Mouse (Mus musculus) lung, embryonic 15.5 days (tissue): Measurements from ENCODE around the gene Arhgap19. TPM values are rescaled to one million over a fixed set of nuclear protein-coding genes. Genes with fewer than 3 reads are reported as not detected.

Experiments used
- ATAC-seq: fragments of 200-750 bp; cut with Nextera tagmentation; 2 replicates; pipeline ENCODE4 v1.8.0; 2017; ENCODE audit warnings: moderate number of reproducible peaks, borderline replicate concordance; ENCODE audit not compliant: low FRiP score, low TSS enrichment; ENCODE audit errors: extremely low read depth
- H3K27ac ChIP-seq: fragments of 300-500 bp; sonication (generic); 2 replicates; pipeline ENCODE4 v1.5.1; 2015; ENCODE audit warnings: moderate library complexity, mild to moderate bottlenecking, inconsistent platforms
- H3K27me3 ChIP-seq: fragments of 300-500 bp; sonication (generic); 2 replicates; pipeline ENCODE4 v1.6.1; 2015; ENCODE audit warnings: inconsistent platforms
- H3K36me3 ChIP-seq: fragments of 300-500 bp; sonication (generic); 2 replicates; pipeline ENCODE4 v1.6.1; 2015; ENCODE audit warnings: inconsistent platforms
- H3K4me1 ChIP-seq: fragments of 300-500 bp; sonication (generic); 2 replicates; pipeline ENCODE4 v1.6.1; 2015; ENCODE audit warnings: inconsistent platforms
- H3K4me2 ChIP-seq: fragments of 300-500 bp; sonication (generic); 2 replicates; pipeline ENCODE4 v1.6.1; 2015; ENCODE audit warnings: inconsistent platforms, mild to moderate bottlenecking, moderate library complexity
- H3K4me3 ChIP-seq: fragments of 300-500 bp; sonication (generic); 2 replicates; pipeline ENCODE4 v1.5.1; 2015; ENCODE audit warnings: mild to moderate bottlenecking, inconsistent platforms
- H3K9ac ChIP-seq: fragments of 300-500 bp; sonication (generic); 2 replicates; pipeline ENCODE4 v1.6.1; 2015; ENCODE audit warnings: inconsistent platforms
- H3K9me3 ChIP-seq: fragments of 300-500 bp; sonication (generic); 2 replicates; pipeline ENCODE4 v1.6.1; 2016; ENCODE audit warnings: inconsistent platforms
- WGBS: fragments of 180-500 bp; shearing (Covaris S2); methylation state at CpG from one replicate; pipeline ENCODE4 v1.1.7; 2015; 5-methylcytosine and 5-hydroxymethylcytosine counted together
- polyA plus RNA-seq: library from polyadenylated mRNA; unstranded; fragments of >200 nt; fragmentation: Nextera tagmentation; extraction: Ambion mirVana; gene quantifications from 2 replicates; pipeline ENCODE4 v1.2.1, GENCODE M21; 2015

Arhgap19 gene
- polyA plus RNA-seq, 1 experiment from 2014 or later, result 30.8 TPM

DNA sequence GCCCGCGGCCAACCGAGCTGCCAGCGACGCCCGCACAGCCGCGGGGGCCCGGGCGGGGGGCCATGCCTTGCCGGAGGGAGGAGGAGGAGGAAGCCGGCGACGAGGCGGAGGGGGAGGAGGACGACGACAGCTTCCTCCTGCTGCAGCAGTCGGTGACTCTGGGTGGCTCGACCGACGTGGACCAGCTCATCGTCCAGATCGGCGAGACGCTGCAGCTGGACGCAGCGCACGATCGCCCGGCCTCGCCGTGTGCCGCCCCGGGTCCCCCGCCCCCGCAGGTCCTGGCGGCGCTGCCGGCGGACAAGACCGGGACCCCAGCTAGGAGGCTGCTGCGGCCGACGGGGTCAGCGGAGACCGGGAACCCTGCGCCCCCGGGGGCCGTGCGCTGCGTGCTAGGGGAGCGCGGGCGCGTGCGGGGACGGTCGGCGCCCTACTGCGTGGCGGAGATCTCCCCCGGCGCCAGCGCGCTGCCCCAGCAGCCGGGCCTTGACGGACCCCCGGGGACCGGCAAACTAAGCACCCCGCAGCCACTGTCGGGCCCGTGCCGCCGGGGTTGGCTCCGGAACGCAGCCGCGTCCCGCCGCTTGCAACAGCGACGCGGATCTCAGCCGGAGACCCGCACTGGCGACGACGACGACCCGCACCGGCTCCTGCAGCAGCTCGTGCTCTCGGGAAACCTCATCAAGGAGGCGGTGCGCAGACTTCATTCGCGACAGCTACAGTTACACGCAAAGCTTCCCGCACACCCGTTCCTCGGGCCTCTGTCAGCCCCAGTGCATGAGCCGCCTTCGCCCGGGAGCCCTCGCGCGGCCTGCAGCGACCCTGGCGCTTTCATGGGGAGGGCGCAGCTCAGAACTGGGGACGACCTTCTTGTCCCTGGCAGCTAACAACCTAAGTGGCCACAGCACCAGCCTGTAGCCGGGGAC, 28.5 kb upstream of the Arhgap19 start:
- ATAC-seq, result peak; percentile 79
- Histone ChIP-seq H3K27me3 (peaks cover 37% of the 10 kb centered on the region), H3K36me3 (no peaks in the 10 kb centered on the region), H3K4me2 (peak overlapping the region; percentile 99), H3K9ac (peak overlapping the region; percentile 55), H3K4me3 (peak overlapping the region; percentile 68), H3K4me1 (peaks cover 19% of the 10 kb centered on the region), H3K9me3 (no peaks in the 10 kb centered on the region), H3K27ac (peak overlapping the region; percentile 90)
- under 1% methylated on average over 112 of the region's 112 CpGs for WGBS

DNA sequence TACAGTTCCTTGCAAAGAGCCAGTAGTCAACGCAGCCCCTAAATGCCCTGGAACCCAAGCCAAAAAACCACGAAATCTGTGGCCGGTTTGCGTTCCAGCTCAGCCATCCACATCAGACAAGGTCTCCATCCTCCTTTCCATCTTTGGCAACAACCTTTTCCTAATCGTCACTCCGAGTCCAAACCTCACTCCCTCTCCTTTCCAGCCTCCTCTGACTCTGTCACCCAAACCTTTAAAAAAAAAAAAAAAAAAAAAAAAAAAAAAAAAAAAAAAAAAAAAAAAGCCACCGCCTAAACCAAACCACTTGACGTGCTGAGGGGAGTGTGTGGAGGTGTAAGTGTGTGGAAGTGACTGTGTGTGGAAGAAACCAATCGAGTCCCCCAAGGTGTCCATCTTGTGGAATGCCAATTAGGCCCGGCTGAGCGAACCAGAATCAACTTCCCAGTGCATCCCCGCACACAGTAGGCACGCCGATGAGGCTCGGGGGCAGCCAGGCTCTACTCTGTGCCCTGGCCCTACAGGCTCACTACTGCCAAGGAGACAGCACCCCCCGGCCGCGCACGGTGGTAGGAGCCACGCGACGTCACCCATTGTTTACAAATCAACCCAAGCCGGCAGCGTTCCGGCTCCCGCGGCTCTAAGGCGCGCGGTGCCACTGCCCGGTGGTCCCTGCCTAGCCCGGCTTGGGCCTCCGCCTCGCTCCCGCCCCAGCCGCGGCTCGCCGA, 27.7 kb upstream of the Arhgap19 start, which contains the start of gene Frat1:
Frat1 (plus strand) TSS at position 590 of the 725 bp plus-strand sequence.
- WGBS, result under 1% methylated on average over 39 of the region's 39 CpGs
- no peaks in the 10 kb centered on the region for H3K9me3 ChIP-seq
- peak; percentile 91 for ATAC-seq

GRCm38 (mm10) chr19:41828941-41829340, 27.1 kb upstream of the Arhgap19 start:
- H3K9ac ChIP-seq, result no peak overlapping the region
- peaks cover 19% of the 10 kb centered on the region for H3K4me1 ChIP-seq
- WGBS, result 52% methylated on average over 3 of the region's 3 CpGs
- H3K36me3 ChIP-seq, result no peaks in the 10 kb centered on the region
- no peak for ATAC-seq
- peak overlapping the region; percentile 99 for H3K4me2 ChIP-seq
- no peak overlapping the region for H3K27ac ChIP-seq
- H3K4me3 ChIP-seq, result peak overlapping the region; percentile 68; the same call in 1 of the 2 replicates
- peaks cover 32% of the 10 kb centered on the region for H3K27me3 ChIP-seq
- no peaks in the 10 kb centered on the region for H3K9me3 ChIP-seq

More for the DNA sequence above, 27.7 kb upstream of the Arhgap19 start, which contains the start of gene Frat1:
- Histone ChIP-seq H3K4me3 (peak within 1 kb of the TSS; percentile 68), H3K4me1 (peaks cover 19% of the 10 kb centered on the region), H3K4me2 (peak within 1 kb of the TSS; percentile 99), H3K36me3 (no peaks in the 10 kb centered on the region), H3K9ac (peak within 1 kb of the TSS; percentile 55), H3K27ac (peak within 1 kb of the TSS; percentile 90), H3K27me3 (peaks cover 32% of the 10 kb centered on the region)

DNA sequence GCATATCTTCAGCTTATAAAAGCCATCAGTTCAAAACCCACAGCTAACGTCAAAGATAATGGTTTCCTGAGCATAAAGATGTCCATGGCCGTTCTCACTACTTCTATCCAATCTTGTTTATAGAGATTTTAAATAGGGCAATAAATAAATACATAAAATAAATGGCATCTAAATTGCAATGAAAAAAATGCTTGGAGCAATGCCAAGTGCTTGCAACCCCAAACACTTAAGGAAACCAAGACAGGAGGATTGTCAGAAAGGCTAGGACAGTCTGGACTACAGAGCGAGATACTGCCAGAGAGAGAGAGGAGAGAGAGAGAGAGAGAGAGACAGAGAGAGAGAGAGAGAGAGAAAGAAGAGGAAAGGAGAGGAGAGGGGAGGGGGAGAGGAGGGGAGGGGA, 24.7 kb upstream of the Arhgap19 start:
- no peak overlapping the region for H3K4me2 ChIP-seq
- no peak for ATAC-seq
- peaks cover 13% of the 10 kb centered on the region for H3K27me3 ChIP-seq
- 54% methylated on average over 3 of the region's 3 CpGs for WGBS
- no peak overlapping the region for H3K27ac ChIP-seq
- no peaks in the 10 kb centered on the region for H3K36me3 ChIP-seq
- no peak overlapping the region for H3K9ac ChIP-seq
- peaks cover 14% of the 10 kb centered on the region for H3K4me1 ChIP-seq
- H3K4me3 ChIP-seq, result no peak overlapping the region
- H3K9me3 ChIP-seq, result no peaks in the 10 kb centered on the region

GRCm38 (mm10) chr19:41824950-41825349, 23.1 kb upstream of the Arhgap19 start:
- no peak overlapping the region for H3K27ac ChIP-seq
- H3K9me3 ChIP-seq, result no peaks in the 10 kb centered on the region
- H3K9ac ChIP-seq, result no peak overlapping the region
- no peak for ATAC-seq
- no peak overlapping the region for H3K4me3 ChIP-seq
- H3K4me2 ChIP-seq, result no peak overlapping the region
- H3K4me1 ChIP-seq, result 0 out of 2 replicates have a peak, but pooled peaks cover 3% of the 10 kb centered on the region
- H3K27me3 ChIP-seq, result no peaks in the 10 kb centered on the region
- WGBS, result 79% methylated on average over 5 of the region's 5 CpGs
- H3K36me3 ChIP-seq, result no peaks in the 10 kb centered on the region

DNA sequence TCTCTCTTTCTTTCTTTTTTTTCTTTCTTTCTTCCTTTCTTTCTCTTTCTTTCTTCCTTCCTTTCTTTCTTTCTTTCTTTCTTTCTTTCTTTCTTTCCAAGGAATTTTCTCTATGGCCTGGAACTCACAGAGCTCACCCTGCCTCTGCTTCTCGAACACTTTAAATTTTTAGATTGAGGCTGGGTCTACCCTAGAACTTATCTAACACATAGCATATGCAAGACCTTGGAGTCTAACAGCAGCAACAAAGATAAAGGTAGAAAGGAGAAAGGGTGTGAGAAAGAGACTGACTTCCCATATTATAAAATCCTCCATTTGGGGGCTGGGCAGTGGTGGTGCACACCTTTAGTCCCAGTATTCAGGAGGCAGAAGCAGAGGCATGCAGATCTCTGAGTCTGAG, 20.7 kb upstream of the Arhgap19 start:
- H3K4me3 ChIP-seq, result no peak overlapping the region
- 0 out of 2 replicates have a peak, but pooled peaks cover 3% of the 10 kb centered on the region for H3K4me1 ChIP-seq
- H3K27ac ChIP-seq, result no peak overlapping the region
- H3K36me3 ChIP-seq, result no peaks in the 10 kb centered on the region
- ATAC-seq, result no peak
- no peak overlapping the region for H3K4me2 ChIP-seq
- WGBS, result 76% methylated on average over 1 of the region's 1 CpGs
- H3K9me3 ChIP-seq, result no peaks in the 10 kb centered on the region
- no peaks in the 10 kb centered on the region for H3K27me3 ChIP-seq
- H3K9ac ChIP-seq, result no peak overlapping the region

DNA sequence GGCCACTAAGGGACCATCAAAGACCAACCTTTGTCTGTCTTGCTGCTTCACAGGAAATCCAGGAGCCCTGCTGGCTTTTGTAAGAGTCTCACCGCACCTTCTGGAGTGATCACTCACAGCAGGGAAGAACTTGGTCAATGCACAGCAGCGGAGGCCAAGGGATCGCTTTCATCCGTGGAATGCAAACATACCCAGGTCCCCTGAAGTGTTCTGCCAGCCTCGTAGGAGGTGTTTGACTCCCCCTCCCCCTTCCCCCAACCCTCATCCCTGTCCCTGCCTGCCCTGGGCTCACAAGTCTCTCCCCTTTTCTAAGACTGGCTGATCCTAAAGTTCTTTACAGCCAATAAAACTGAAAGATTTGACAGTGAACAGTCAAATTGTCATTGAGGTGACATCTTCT, 19.6 kb upstream of the Arhgap19 start:
- no peaks in the 10 kb centered on the region for H3K27me3 ChIP-seq
- no peak overlapping the region for H3K4me3 ChIP-seq
- no peaks in the 10 kb centered on the region for H3K9me3 ChIP-seq
- peak overlapping the region; percentile 85 for H3K27ac ChIP-seq
- H3K9ac ChIP-seq, result no peak overlapping the region
- WGBS, result 12% methylated on average over 5 of the region's 5 CpGs
- peak overlapping the region; percentile 6; the same call in 1 of the 2 replicates for H3K4me2 ChIP-seq
- no peaks in the 10 kb centered on the region for H3K36me3 ChIP-seq
- ATAC-seq, result peak; percentile 60
- peaks cover 8% of the 10 kb centered on the region; the same call in 1 of the 2 replicates for H3K4me1 ChIP-seq

- Histone ChIP-seq H3K4me2 (no peak overlapping the region), H3K27me3 (no peaks in the 10 kb centered on the region), H3K9ac (no peak overlapping the region), H3K27ac (no peak overlapping the region), H3K4me1 (peaks cover 8% of the 10 kb centered on the region; the same call in 1 of the 2 replicates), H3K4me3 (no peak overlapping the region), H3K9me3 (no peaks in the 10 kb centered on the region), H3K36me3 (no peaks in the 10 kb centered on the region)
- WGBS, result 81% methylated on average over 4 of the region's 4 CpGs
- no peak for ATAC-seq
Observed at GRCm38 (mm10) chr19:41818749-41819148, 16.9 kb upstream of the Arhgap19 start.

GRCm38 (mm10) chr19:41817325-41817724, 15.5 kb upstream of the Arhgap19 start:
- no peaks in the 10 kb centered on the region for H3K36me3 ChIP-seq
- WGBS, result 48% methylated on average over 10 of the region's 10 CpGs
- peak overlapping the region; percentile 12; the same call in 1 of the 2 replicates for H3K4me2 ChIP-seq
- H3K27ac ChIP-seq, result peak overlapping the region; percentile 86
- H3K9me3 ChIP-seq, result no peaks in the 10 kb centered on the region
- no peak for ATAC-seq
- H3K4me3 ChIP-seq, result no peak overlapping the region
- H3K9ac ChIP-seq, result no peak overlapping the region
- peaks cover 8% of the 10 kb centered on the region; the same call in 1 of the 2 replicates for H3K4me1 ChIP-seq
- no peaks in the 10 kb centered on the region for H3K27me3 ChIP-seq

DNA sequence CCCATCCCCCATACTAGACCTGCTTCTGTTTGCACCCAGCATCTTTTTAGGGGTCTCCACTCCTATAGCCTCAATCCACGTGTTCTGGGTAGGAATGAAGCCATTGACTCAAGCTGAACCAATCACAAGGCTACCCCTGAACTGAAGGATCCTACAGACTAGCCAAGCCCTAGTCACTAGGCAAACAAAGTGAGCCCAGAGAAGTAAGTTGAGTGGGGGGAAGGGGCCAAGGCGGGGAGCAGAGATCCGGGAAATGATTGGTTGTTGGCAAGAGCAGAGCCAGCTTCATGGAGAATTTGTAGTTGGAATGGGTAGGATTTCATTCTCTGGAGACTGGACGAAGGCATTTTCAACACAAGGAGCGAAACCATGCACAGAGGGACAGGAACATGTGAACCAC, 15.1 kb upstream of the Arhgap19 start:
- WGBS, result 38% methylated on average over 5 of the region's 5 CpGs
- Histone ChIP-seq H3K4me2 (peak overlapping the region; percentile 12; the same call in 1 of the 2 replicates), H3K4me3 (no peak overlapping the region), H3K27me3 (no peaks in the 10 kb centered on the region), H3K27ac (peak overlapping the region; percentile 86), H3K9ac (no peak overlapping the region), H3K9me3 (no peaks in the 10 kb centered on the region), H3K4me1 (peaks cover 8% of the 10 kb centered on the region; the same call in 1 of the 2 replicates), H3K36me3 (no peaks in the 10 kb centered on the region)
- peak; percentile 82 for ATAC-seq

GRCm38 (mm10) chr19:41816410-41816809, 14.6 kb upstream of the Arhgap19 start:
- Histone ChIP-seq H3K27me3 (no peaks in the 10 kb centered on the region), H3K27ac (peak overlapping the region; percentile 86), H3K9ac (no peak overlapping the region), H3K36me3 (no peaks in the 10 kb centered on the region), H3K4me2 (no peak overlapping the region), H3K4me1 (peaks cover 8% of the 10 kb centered on the region; the same call in 1 of the 2 replicates), H3K4me3 (no peak overlapping the region), H3K9me3 (no peaks in the 10 kb centered on the region)
- ATAC-seq, result no peak
- 40% methylated on average over 5 of the region's 5 CpGs for WGBS
